29 mouse cellular contexts compared by ENCODE assay signal in the genomic region with DNA sequence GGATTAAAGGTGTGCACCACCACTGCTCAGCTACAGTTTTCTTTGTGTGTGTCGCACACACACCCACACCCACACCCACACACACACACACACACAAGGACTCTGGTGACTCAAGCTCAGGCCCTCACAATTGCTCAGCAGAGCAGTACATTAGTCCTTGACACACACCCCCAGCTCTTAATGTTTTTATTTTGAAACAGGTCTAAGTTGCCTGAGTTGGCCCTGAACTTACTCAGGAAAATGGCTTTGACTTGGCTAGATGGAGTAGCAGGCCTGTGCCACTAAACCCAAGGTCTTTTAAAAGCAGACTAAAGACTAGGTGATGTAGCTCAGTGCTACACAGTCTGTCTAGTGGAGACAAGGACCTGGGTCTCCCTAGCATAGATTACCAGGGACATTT.
DNase-seq lines count a peak whose midpoint lies in the region; ATAC-seq lines count a peak whose summit lies in the region.
"Had no signal": no experiment of that assay in that cellular context is flagged by ENCODE, and none has a peak within 500 bp of the region (broad histone marks: within the 10 kb centered on the region; RNA-seq: fewer than 3 reads in every experiment).

No protein-coding gene starts in this region.

- H3K9ac ChIP-seq in forebrain, embryonic 12.5 days = no peak overlapping the region
- H3K9ac ChIP-seq: embryonic facial prominence, embryonic 13.5 days; forebrain, embryonic 13.5 days; heart, embryonic 12.5 days; heart, embryonic 15.5 days; hindbrain, embryonic 14.5 days had no signal

- H3K36me3 ChIP-seq in forebrain, embryonic 12.5 days (replicated peaks) = peaks cover 2% of the 10 kb centered on the region; the same call in 1 of the 2 replicates

- no peaks in the 10 kb centered on the region for H3K27me3 ChIP-seq in forebrain, embryonic 12.5 days
- H3K27me3 ChIP-seq: embryonic facial prominence, embryonic 13.5 days; forebrain, embryonic 13.5 days; heart, embryonic 12.5 days; heart, embryonic 15.5 days had no signal

- H3K4me2 ChIP-seq in forebrain, embryonic 12.5 days = no peak overlapping the region
- H3K4me2 ChIP-seq: embryonic facial prominence, embryonic 13.5 days; forebrain, embryonic 13.5 days; heart, embryonic 12.5 days; heart, embryonic 15.5 days; hindbrain, embryonic 14.5 days had no signal

- no peak overlapping the region for H3K4me3 ChIP-seq in forebrain, embryonic 12.5 days (replicated peaks)
- H3K4me3 ChIP-seq: embryonic facial prominence, embryonic 10.5 days; embryonic facial prominence, embryonic 13.5 days; erythroblast, embryonic 14.5 days; forebrain, embryonic 13.5 days; gastrocnemius, adult 2 months; heart, embryonic 12.5 days; heart, embryonic 15.5 days had no signal

- no peak overlapping the region for H3K27ac ChIP-seq in forebrain, embryonic 12.5 days
- H3K27ac ChIP-seq: embryonic facial prominence, embryonic 10.5 days; embryonic facial prominence, embryonic 13.5 days; forebrain, embryonic 13.5 days; gastrocnemius, adult 2 months; heart, embryonic 15.5 days; hindbrain, embryonic 14.5 days; hindbrain, postnatal 0 days had no signal

- no peaks in the 10 kb centered on the region for H3K9me3 ChIP-seq in forebrain, embryonic 12.5 days
- H3K9me3 ChIP-seq: embryonic facial prominence, embryonic 10.5 days; embryonic facial prominence, embryonic 13.5 days; forebrain, embryonic 13.5 days; heart, embryonic 12.5 days; heart, embryonic 15.5 days had no signal

- ATAC-seq in forebrain, embryonic 12.5 days (ENCODE audit: low FRiP score) = no peak
- ATAC-seq: CD4-positive, CD25-positive, alpha-beta regulatory T cell, adult 4 months; forebrain, embryonic 13.5 days; forebrain, embryonic 16.5 days; hindbrain, postnatal 0 days; inflammation-experienced regulatory T-cells, adult 6 months; intestine, embryonic 16.5 days had no signal

- intact Hi-C loops in heart, postnatal 36 days (cut with DNase I) = no loop called here
- intact Hi-C loops in left cerebral cortex, postnatal 36 days (cut with DNase I) = no loop called here

- no peaks in the 10 kb centered on the region for H3K4me1 ChIP-seq in forebrain, embryonic 12.5 days
- H3K4me1 ChIP-seq: forebrain, embryonic 13.5 days; heart, embryonic 12.5 days; heart, embryonic 15.5 days had no signal

- DNase-seq in heart, adult 11 months = peak; percentile 44
- no peak for DNase-seq in heart, postnatal 36 days
- peak; percentile 16 for DNase-seq in adrenal gland, postnatal 10 days
- peak; percentile 5 for DNase-seq in adrenal gland, postnatal 25 days
- no peak for DNase-seq in left cerebral cortex, postnatal 36 days (ENCODE audit: low spot score in 2 of 2)
- DNase-seq: cerebellum, adult 11-12 months; cerebellum, adult 8-10 months; cerebellum, postnatal 10 days; cerebellum, postnatal 36 days; embryo, embryonic 11 days; gastrocnemius, adult 2 months; gastrocnemius, postnatal 14 days; heart, adult 18-20 months; heart, postnatal 10 days; heart, postnatal 4 days; kidney, adult 18-20 months had no signal

- 97% methylated on average over 1 of the region's 1 CpGs for WGBS in forebrain, embryonic 12.5 days

Comparison
In these comparisons a context has a peak if more than half of its experiments do, and no peak if none do; other contexts are left out.
1. DNase-seq: peak in heart, adult 11 months (single experiment), adrenal gland, postnatal 10 days (single experiment) and adrenal gland, postnatal 25 days (single experiment); none in heart, postnatal 36 days (0 of 2) and left cerebral cortex, postnatal 36 days (0 of 2).